Mouse (Mus musculus) cerebellum, adult 2 months (tissue): Measurements from ENCODE around the gene Rnf43.

ENCODE experiments used
- CTCF ChIP-seq: fragments of 200-500 bp; IDR thresholded peaks from 2 replicates; pipeline ENCODE4 v1.5.1; 2011; ENCODE audit warnings: low read depth, mild to moderate bottlenecking, control low read depth, low read length, moderate library complexity, borderline replicate concordance; ENCODE audit not compliant: insufficient read depth
- POLR2A ChIP-seq: fragments of 200-500 bp; IDR thresholded peaks from 2 replicates; pipeline ENCODE4 v1.6.1; 2011; ENCODE audit warnings: low read length, control low read depth, borderline replicate concordance; ENCODE audit not compliant: insufficient read depth

DNA sequence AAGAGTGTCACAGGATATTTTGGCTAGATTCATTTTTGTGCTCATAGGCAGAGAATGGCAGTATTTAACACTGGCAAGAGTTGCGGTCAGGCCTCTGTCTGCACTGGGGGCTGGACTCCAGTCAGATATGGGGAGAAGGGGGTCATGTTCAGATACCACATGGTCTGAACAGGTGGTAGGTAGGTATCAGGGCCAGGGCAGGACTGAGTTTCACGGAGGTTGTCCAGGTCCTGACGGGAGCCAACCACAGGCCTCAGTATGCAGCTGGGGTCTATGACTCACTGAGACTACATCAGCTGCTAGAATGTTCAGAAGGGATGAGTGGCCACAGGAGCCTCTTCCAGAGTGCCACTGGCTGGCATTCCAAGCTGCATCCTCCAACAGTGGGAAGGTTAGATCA, 109.8 kb downstream of the Rnf43 start:
- no peak for TF ChIP-seq CTCF
- no peak for TF ChIP-seq POLR2A
